Mouse (Mus musculus): ENCODE data around the gene Tmem79.
"Not testable (repeated sequence)": the region's sequence is repeated elsewhere in the genome, so short reads cannot be mapped to it uniquely, and the experiment has no call there.

Gene Tmem79

GRCm38 (mm10) chr3:88336058-88337013, at the start of gene Tmem79, which contains the start of gene Smg5:
Gene Tmem79, minus strand, starts transcription at chr3:88336148.
Gene Smg5, plus strand, starts transcription at chr3:88336260.
- in situ Hi-C loops (cut with MboI), result no loop called here

GRCm38 (mm10) chr3:88384364-88384763, 48.4 kb upstream of the Tmem79 start, which contains the start of gene Bglap:
Gene Bglap, minus strand, starts transcription at chr3:88384464.
- in situ Hi-C loops (cut with MboI), result no loop called here

GRCm38 (mm10) chr3:88382383-88382782, 46.4 kb upstream of the Tmem79 start:
- in situ Hi-C loops (cut with MboI), result not testable (repeated sequence)

- in situ Hi-C loops (cut with MboI), result not testable (repeated sequence)
Observed at GRCm38 (mm10) chr3:88381389-88382315, 45.7 kb upstream of the Tmem79 start.

- in situ Hi-C loops (cut with MboI), result not testable (repeated sequence)
Observed at GRCm38 (mm10) chr3:88378599-88378998, 42.7 kb upstream of the Tmem79 start, which contains the start of gene Bglap2. Gene Bglap2, minus strand, starts transcription at chr3:88378699.

GRCm38 (mm10) chr3:88376644-88377043, 40.7 kb upstream of the Tmem79 start:
- in situ Hi-C loops (cut with MboI), result not testable (repeated sequence)

GRCm38 (mm10) chr3:88375750-88376626, 40.0 kb upstream of the Tmem79 start:
- in situ Hi-C loops (cut with MboI), result not testable (repeated sequence)

GRCm38 (mm10) chr3:88372643-88373042, 36.7 kb upstream of the Tmem79 start, which contains the start of gene Bglap3:
Gene Bglap3, minus strand, starts transcription at chr3:88372743.
- in situ Hi-C loops (cut with MboI), result not testable (repeated sequence)

- in situ Hi-C loops (cut with MboI), result not testable (repeated sequence)
Observed at GRCm38 (mm10) chr3:88368511-88368910, 32.6 kb upstream of the Tmem79 start.

- in situ Hi-C loops (cut with MboI), result not testable (repeated sequence)
Observed at GRCm38 (mm10) chr3:88367517-88367916, 31.6 kb upstream of the Tmem79 start.

- in situ Hi-C loops (cut with MboI), result not testable (repeated sequence)
Observed at GRCm38 (mm10) chr3:88366830-88367428, 31.0 kb upstream of the Tmem79 start.

GRCm38 (mm10) chr3:88365705-88366361, 29.9 kb upstream of the Tmem79 start:
- in situ Hi-C loops (cut with MboI), result no loop called here

- in situ Hi-C loops (cut with MboI), result no loop called here
Observed at GRCm38 (mm10) chr3:88364337-88364736, 28.4 kb upstream of the Tmem79 start, which contains the start of gene Paqr6. Gene Paqr6, plus strand, starts transcription at chr3:88364584.

- in situ Hi-C loops (cut with MboI), result no loop called here
Observed at GRCm38 (mm10) chr3:88363700-88364099, 27.8 kb upstream of the Tmem79 start.

- in situ Hi-C loops (cut with MboI), result no loop called here
Observed at GRCm38 (mm10) chr3:88361612-88362313, 25.8 kb upstream of the Tmem79 start.

GRCm38 (mm10) chr3:88361096-88361495, 25.1 kb upstream of the Tmem79 start:
- in situ Hi-C loops (cut with MboI), result no loop called here

GRCm38 (mm10) chr3:88359989-88360388, 24.0 kb upstream of the Tmem79 start:
- in situ Hi-C loops (cut with MboI), result no loop called here

- in situ Hi-C loops (cut with MboI), result no loop called here
Observed at GRCm38 (mm10) chr3:88359584-88359983, 23.6 kb upstream of the Tmem79 start.

All from mature B cell (primary cell).